26 mouse cellular contexts compared by ENCODE assay signal in the genomic region with DNA sequence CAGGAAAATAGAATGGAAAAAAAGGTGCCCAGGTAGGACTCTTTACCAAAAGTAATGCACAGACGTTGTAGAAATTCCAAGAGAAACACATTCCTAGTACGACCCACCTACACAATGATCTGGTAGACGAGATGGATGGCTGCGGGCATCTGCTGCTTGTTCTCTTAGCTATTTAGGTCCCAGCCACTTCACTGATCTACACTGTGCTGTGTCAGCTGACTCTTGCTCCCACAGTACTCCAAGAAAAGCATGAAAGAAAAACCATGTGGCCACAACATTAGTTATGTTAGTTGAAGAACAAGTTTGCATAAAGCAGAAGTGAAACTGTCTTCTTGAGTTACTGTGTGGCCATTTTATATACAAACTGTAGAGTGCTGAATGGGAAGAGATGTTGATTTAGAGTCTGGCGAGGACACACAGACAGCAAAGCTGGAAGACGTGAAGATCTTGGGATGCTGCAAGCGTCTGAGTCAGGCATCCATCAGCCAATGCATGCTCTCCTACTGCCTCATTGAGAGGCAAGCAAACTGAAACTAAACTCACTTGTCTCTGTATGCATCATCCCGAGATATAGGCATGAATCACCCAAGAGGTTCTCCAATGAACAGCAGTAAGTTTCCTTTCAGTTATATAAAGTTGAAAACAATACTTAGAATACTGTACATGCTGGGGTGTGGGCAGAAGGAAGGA.
DNase-seq lines count a peak whose midpoint lies in the region; ATAC-seq lines count a peak whose summit lies in the region.
"Had no signal": no experiment of that assay in that cellular context is flagged by ENCODE, and none has a peak within 500 bp of the region (broad histone marks: within the 10 kb centered on the region; RNA-seq: fewer than 3 reads in every experiment).

No protein-coding gene starts in this region.

- intact Hi-C loops in left cerebral cortex, postnatal 14 days (cut with DNase I) = no loop called here

- H3K36me3 ChIP-seq in megakaryocyte, embryonic 14.5 days (replicated peaks; ENCODE audit: low read length) = no peaks in the 10 kb centered on the region
- H3K36me3 ChIP-seq in embryonic facial prominence, embryonic 10.5 days (replicated peaks) = no peaks in the 10 kb centered on the region
- H3K36me3 ChIP-seq: heart, embryonic 10.5 days; heart, embryonic 15.5 days; midbrain, embryonic 12.5 days; neural tube, embryonic 13.5 days had no signal

- no peaks in the 10 kb centered on the region for H3K27me3 ChIP-seq in megakaryocyte, embryonic 14.5 days (replicated peaks)
- no peaks in the 10 kb centered on the region for H3K27me3 ChIP-seq in embryonic facial prominence, embryonic 10.5 days (replicated peaks; ENCODE audit: low read depth, poor library complexity, severe bottlenecking)
- H3K27me3 ChIP-seq: heart, embryonic 15.5 days; midbrain, embryonic 12.5 days; neural tube, embryonic 13.5 days had no signal

- H3K4me3 ChIP-seq in megakaryocyte, embryonic 14.5 days (replicated peaks) = peak overlapping the region; percentile 42
- H3K4me3 ChIP-seq in embryonic facial prominence, embryonic 10.5 days = no peak overlapping the region
- H3K4me3 ChIP-seq: erythroblast, embryonic 14.5 days; heart, embryonic 10.5 days; heart, embryonic 15.5 days; layer of hippocampus, adult 2 months; midbrain, embryonic 12.5 days; neural tube, embryonic 13.5 days had no signal

- no peak for ATAC-seq in megakaryocyte, adult 5-6 weeks (ENCODE audit: poor library complexity, severe bottlenecking)
- ATAC-seq: forebrain, embryonic 16.5 days had no signal

- WGBS in embryonic facial prominence, embryonic 10.5 days = 88% methylated on average over 8 of the region's 8 CpGs

- H3K9me3 ChIP-seq in megakaryocyte, embryonic 14.5 days = peaks cover 64% of the 10 kb centered on the region
- peaks cover 6% of the 10 kb centered on the region; the same call in 1 of the 2 replicates for H3K9me3 ChIP-seq in embryonic facial prominence, embryonic 10.5 days
- H3K9me3 ChIP-seq: heart, embryonic 10.5 days; heart, embryonic 15.5 days had no signal

- no peaks in the 10 kb centered on the region for H3K4me1 ChIP-seq in megakaryocyte, embryonic 14.5 days
- H3K4me1 ChIP-seq in embryonic facial prominence, embryonic 10.5 days = no peaks in the 10 kb centered on the region
- H3K4me1 ChIP-seq: heart, embryonic 10.5 days; heart, embryonic 15.5 days; midbrain, embryonic 12.5 days; neural tube, embryonic 13.5 days had no signal

- peak; percentile 44 to 53 for DNase-seq in frontal cortex, adult 2 months (ENCODE audit: extremely low spot score in 1 of 2, low spot score in 1 of 2)
- no peak for DNase-seq in frontal cortex, postnatal 10 days (ENCODE audit: low spot score in 2 of 2)
- peak; percentile 19 to 56 for DNase-seq in left cerebral cortex, postnatal 14 days (ENCODE audit: low spot score in 2 of 2)
- DNase-seq in telencephalon, adult 2 months (ENCODE audit: low read depth, low spot score) = peak; percentile 66
- DNase-seq in embryonic facial prominence, embryonic 10.5 days (ENCODE audit: low spot score) = no peak
- DNase-seq: adrenal gland, postnatal 14 days; cerebellum, adult 18-20 months; cerebellum, postnatal 10 days; gastrocnemius, postnatal 25 days; heart, adult 11 months; kidney, adult 2 months; kidney, postnatal 36 days; lung, embryonic 14.5 days; thymus, adult 2 months; thymus, postnatal 4 days had no signal

- no peak overlapping the region for H3K27ac ChIP-seq in embryonic facial prominence, embryonic 10.5 days (replicated peaks)
- H3K27ac ChIP-seq: heart, embryonic 10.5 days; heart, embryonic 15.5 days; layer of hippocampus, adult 2 months; liver, embryonic 14.5 days; midbrain, embryonic 12.5 days; neural tube, embryonic 13.5 days; stomach, postnatal 0 days had no signal

Comparison
In these comparisons a context has a peak if more than half of its experiments do, and no peak if none do; other contexts are left out.
1. DNase-seq: peak in frontal cortex, adult 2 months (2 of 2), left cerebral cortex, postnatal 14 days (2 of 2) and telencephalon, adult 2 months (single experiment); none in frontal cortex, postnatal 10 days (0 of 2) and embryonic facial prominence, embryonic 10.5 days (single experiment).